Mouse (Mus musculus): ENCODE measurements around the gene Flt3.

GRCm38 (mm10) chr5:147410585-147410984 is 10.3 kb upstream of the Flt3 start:
- TF ChIP-seq CTCF (conservative IDR thresholded peaks at IDR 0.05; ENCODE audit: low read length), result no peak
- no peak for TF ChIP-seq NANOG (IDR thresholded peaks at IDR 0.05; ENCODE audit: borderline replicate concordance, low read length)

Measured in E14TG2a.4 (cell line).